Mouse (Mus musculus) brain, embryonic 18.5 days (tissue): ENCODE measurements around the gene Defa20.
"Not testable (repeated sequence)": the region's sequence is repeated elsewhere in the genome, so short reads cannot be mapped to it uniquely, and the experiment has no call there.

Source experiments
- DNase-seq: peaks from one replicate; pipeline ENCODE4 v3.0.0-alpha.2; 2012; ENCODE audit warnings: low read depth, low spot score

Defa20 gene

GRCm38 (mm10) chr8:21508958-21509357 lies at the start of gene Defa20:
Gene Defa20 (plus strand): TSS chr8:21509258.
- not testable (repeated sequence) for DNase-seq

GRCm38 (mm10) chr8:21528732-21529131 lies 19.7 kb downstream of the Defa20 start, which contains the start of gene Defa32:
Gene Defa32 (plus strand): TSS chr8:21529032.
- not testable (repeated sequence) for DNase-seq
